Mouse (Mus musculus) kidney, adult 2 months (tissue): ENCODE measurements around the gene Agpat3. TPM values are rescaled to one million over a fixed set of nuclear protein-coding genes. Genes with fewer than 3 reads are reported as not detected.

Experiments used
- DNase-seq: peaks from one replicate; pipeline ENCODE4 v3.0.0; 2021
- H3K27ac ChIP-seq: fragments of 200-500 bp; 2 replicates; pipeline ENCODE4 v1.5.1; 2012; ENCODE audit warnings: low read depth, low read length, control low read depth, inconsistent platforms; ENCODE audit not compliant: insufficient read depth
- H3K27me3 ChIP-seq: fragments of 200-500 bp; replicated peaks from 2 replicates; pipeline ENCODE4 v1.6.1; 2012; ENCODE audit warnings: mild to moderate bottlenecking, moderate library complexity, low read length, inconsistent platforms; ENCODE audit not compliant: control insufficient read depth, insufficient read depth
- H3K36me3 ChIP-seq: fragments of 200-500 bp; 2 replicates; pipeline ENCODE4 v1.6.1; 2012; ENCODE audit warnings: mild to moderate bottlenecking, moderate library complexity, low read length, inconsistent platforms; ENCODE audit not compliant: control insufficient read depth, insufficient read depth
- H3K4me1 ChIP-seq: fragments of 200-500 bp; 2 replicates; pipeline ENCODE4 v1.6.1; 2011; ENCODE audit warnings: low read length; ENCODE audit not compliant: control insufficient read depth, insufficient read depth
- H3K4me3 ChIP-seq: fragments of 200-500 bp; 2 replicates; pipeline ENCODE4 v1.5.1; 2011; ENCODE audit warnings: mild to moderate bottlenecking, low read depth, low read length, control low read depth; ENCODE audit not compliant: insufficient read depth
- CTCF ChIP-seq: fragments of 200-500 bp; conservative IDR thresholded peaks from 2 replicates; pipeline ENCODE4 v1.5.1; 2011; ENCODE audit warnings: low read depth, mild to moderate bottlenecking, control low read depth, low read length, moderate library complexity, mixed read lengths; ENCODE audit not compliant: insufficient read depth, insufficient read length
- POLR2A ChIP-seq: fragments of 200-500 bp; IDR thresholded peaks from one replicate; pipeline ENCODE4 v1.6.1; 2011; ENCODE audit warnings: low read depth, low read length, control low read depth
- WGBS: fragments of 180-500 bp; shearing (Covaris S2); methylation state at CpG from one replicate; pipeline ENCODE4 v1.1.7; 2018; 5-methylcytosine and 5-hydroxymethylcytosine counted together
- polyA plus RNA-seq: library from polyadenylated mRNA; depleted of rRNA; stranded (reverse); fragments of >200 nt; gene quantifications from 2 replicates; pipeline ENCODE4 v1.2.3, GENCODE M21; 2012

The Agpat3 gene
- polyA plus RNA-seq, 1 experiment, result 460 TPM

DNA sequence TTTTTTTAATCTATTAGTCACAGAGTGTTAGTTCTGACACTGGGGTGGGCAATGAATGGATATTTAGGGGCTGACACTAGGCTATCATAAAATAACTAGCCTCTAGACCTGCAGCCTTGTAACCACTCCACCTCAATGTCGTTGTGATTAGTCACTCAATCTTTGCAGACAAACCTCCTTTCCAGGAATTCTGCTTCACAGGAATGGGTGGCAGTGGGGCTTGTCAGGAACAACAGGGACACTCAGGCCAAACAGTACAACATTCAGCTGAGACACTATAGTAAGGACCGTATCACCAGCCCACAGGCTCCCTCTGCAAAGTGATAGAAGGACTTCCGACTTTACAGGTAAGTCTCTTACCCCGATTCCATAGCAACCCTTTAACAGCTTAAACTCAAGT is 105.6 kb downstream of the Agpat3 start:
- Histone ChIP-seq H3K4me1 (peaks cover 7% of the 10 kb centered on the region; the same call in 1 of the 2 replicates), H3K27ac (no peak overlapping the region), H3K36me3 (no peaks in the 10 kb centered on the region), H3K27me3 (no peaks in the 10 kb centered on the region), H3K4me3 (no peak overlapping the region)
- DNase-seq, result no peak
- no peak for TF ChIP-seq CTCF
- TF ChIP-seq POLR2A, result no peak
- WGBS, result 85% methylated on average over 4 of the region's 4 CpGs

DNA sequence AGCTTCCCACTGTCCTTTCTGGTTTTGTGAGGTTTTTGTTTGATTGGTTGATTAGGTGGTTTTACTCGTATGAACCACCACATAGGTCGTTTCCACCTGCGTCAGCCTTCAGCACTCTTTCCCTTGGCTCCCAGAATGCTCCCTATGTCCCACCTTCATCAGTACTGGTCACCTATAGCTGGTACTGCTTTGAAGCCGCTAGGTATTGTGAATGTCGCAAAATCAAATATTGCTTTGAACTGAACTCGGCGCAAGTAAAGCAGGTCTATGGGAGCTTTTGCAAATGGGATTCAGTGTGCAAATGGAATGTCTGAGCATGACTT is 107.1 kb downstream of the Agpat3 start:
- Histone ChIP-seq H3K36me3 (no peaks in the 10 kb centered on the region), H3K27ac (peak overlapping the region; percentile 67; the same call in 1 of the 2 replicates), H3K27me3 (no peaks in the 10 kb centered on the region), H3K4me3 (peak overlapping the region; percentile 79), H3K4me1 (peaks cover 7% of the 10 kb centered on the region; the same call in 1 of the 2 replicates)
- no peak for DNase-seq
- TF ChIP-seq POLR2A (no peak), CTCF (no peak)
- 17% methylated on average over 7 of the region's 7 CpGs for whole genome bisulfite sequencing

DNA sequence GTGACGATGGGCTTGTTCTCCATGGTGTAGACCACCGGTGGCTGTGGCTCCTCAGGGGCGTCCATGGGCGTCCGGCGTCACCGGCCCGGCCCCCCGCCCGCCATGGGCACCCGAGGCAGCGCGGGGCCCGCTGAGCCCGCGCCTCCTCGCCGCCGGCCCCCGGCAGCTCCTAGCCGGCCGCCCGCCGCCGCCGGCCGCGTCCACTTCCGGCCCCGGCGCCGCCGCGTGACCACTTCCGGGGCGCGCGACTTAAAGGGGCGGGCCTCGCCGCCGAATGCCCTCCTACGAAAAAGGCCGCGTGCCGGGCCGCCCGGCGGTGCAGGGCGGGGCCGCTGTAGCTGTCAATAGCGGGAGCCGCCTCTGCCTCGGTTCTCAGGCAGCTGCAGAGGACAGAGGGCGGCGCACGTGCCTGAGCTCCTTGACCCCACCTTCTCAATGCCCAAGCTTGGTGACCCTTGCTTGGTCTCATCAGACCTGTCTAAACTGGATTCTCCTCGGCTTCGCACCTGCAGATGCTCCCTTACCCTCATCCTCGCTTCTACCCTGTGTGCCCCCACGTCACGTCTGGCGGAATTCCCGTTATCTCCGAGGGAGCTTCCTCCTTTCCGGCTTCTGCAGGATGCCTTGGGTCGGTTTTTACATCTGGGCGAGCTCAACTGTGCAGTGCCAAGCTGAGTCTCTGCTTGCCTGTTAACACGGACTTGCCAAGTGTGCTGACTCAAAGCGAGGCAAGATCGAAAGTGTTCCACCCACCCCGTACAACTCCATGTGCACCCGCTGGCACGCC is 107.7 kb downstream of the Agpat3 start, which contains the start of gene Trappc10:
TSS of gene Trappc10 (minus strand) at position 204 of the 787 bp plus-strand sequence.
- no peaks in the 10 kb centered on the region for H3K36me3 ChIP-seq
- 1% methylated on average over 74 of the region's 74 CpGs for WGBS
- H3K4me1 ChIP-seq, result peaks cover 7% of the 10 kb centered on the region; the same call in 1 of the 2 replicates
- H3K27me3 ChIP-seq, result no peaks in the 10 kb centered on the region
- TF ChIP-seq CTCF, result no peak
- no peak for TF ChIP-seq POLR2A
- H3K4me3 ChIP-seq, result peak within 1 kb of the TSS; percentile 79
- peak within 1 kb of the TSS; percentile 67 for H3K27ac ChIP-seq
- DNase-seq, result peak; percentile 94

- 0 out of 2 replicates have a peak overlapping the region, but pooled peaks have one; percentile 5 for H3K27ac ChIP-seq
- peaks cover 7% of the 10 kb centered on the region; the same call in 1 of the 2 replicates for H3K4me1 ChIP-seq
- peak; percentile 59 for DNase-seq
- peak overlapping the region; percentile 79 for H3K4me3 ChIP-seq
- H3K36me3 ChIP-seq, result no peaks in the 10 kb centered on the region
- WGBS, result under 1% methylated on average over 33 of the region's 33 CpGs
- TF ChIP-seq CTCF (no peak), POLR2A (no peak)
- no peaks in the 10 kb centered on the region for H3K27me3 ChIP-seq
Observed at GRCm38 (mm10) chr10:78244058-78244437, 108.2 kb downstream of the Agpat3 start.

GRCm38 (mm10) chr10:78238926-78239325 is 113.4 kb downstream of the Agpat3 start:
- Histone ChIP-seq H3K27me3 (no peaks in the 10 kb centered on the region), H3K4me3 (no peak overlapping the region), H3K36me3 (no peaks in the 10 kb centered on the region), H3K4me1 (peaks cover 10% of the 10 kb centered on the region; the same call in 1 of the 2 replicates), H3K27ac (no peak overlapping the region)
- 70% methylated on average over 6 of the region's 6 CpGs for WGBS
- no peak for TF ChIP-seq POLR2A
- no peak for TF ChIP-seq CTCF
- DNase-seq, result no peak

- Histone ChIP-seq H3K36me3 (no peaks in the 10 kb centered on the region), H3K27ac (no peak overlapping the region), H3K4me3 (no peak overlapping the region), H3K27me3 (no peaks in the 10 kb centered on the region), H3K4me1 (peaks cover 7% of the 10 kb centered on the region; the same call in 1 of the 2 replicates)
- DNase-seq, result no peak
- TF ChIP-seq CTCF (no peak), POLR2A (no peak)
- 92% methylated on average over 5 of the region's 5 CpGs for WGBS
Observed at GRCm38 (mm10) chr10:78238297-78238696, 114.0 kb downstream of the Agpat3 start.

GRCm38 (mm10) chr10:78237809-78238208 is 114.5 kb downstream of the Agpat3 start:
- Histone ChIP-seq H3K4me1 (peaks cover 3% of the 10 kb centered on the region; the same call in 1 of the 2 replicates), H3K27me3 (no peaks in the 10 kb centered on the region), H3K27ac (no peak overlapping the region), H3K36me3 (no peaks in the 10 kb centered on the region), H3K4me3 (no peak overlapping the region)
- WGBS, result 88% methylated on average over 6 of the region's 6 CpGs
- no peak for DNase-seq
- TF ChIP-seq CTCF (no peak), POLR2A (no peak)
